Mouse (Mus musculus) intestine, embryonic 15.5 days (tissue): ENCODE results near the gene 2210408I21Rik. TPM values are rescaled to one million over a fixed set of nuclear protein-coding genes. Genes with fewer than 3 reads are reported as not detected.

Experiments used
- ATAC-seq: fragments of 200-750 bp; cut with Nextera tagmentation; 2 replicates; pipeline ENCODE4 v1.8.0; 2017; ENCODE audit warnings: moderate TSS enrichment, moderate library complexity
- H3K27ac ChIP-seq: fragments of 300-500 bp; sonication (generic); 2 replicates; pipeline ENCODE4 v1.5.1; 2015; ENCODE audit warnings: mild to moderate bottlenecking, inconsistent platforms
- H3K27me3 ChIP-seq: fragments of 300-500 bp; sonication (generic); replicated peaks from 2 replicates; pipeline ENCODE4 v1.6.1; 2015; ENCODE audit warnings: inconsistent platforms
- H3K36me3 ChIP-seq: fragments of 300-500 bp; sonication (generic); 2 replicates; pipeline ENCODE4 v1.6.1; 2015; ENCODE audit warnings: inconsistent platforms
- H3K4me1 ChIP-seq: fragments of 300-500 bp; sonication (generic); replicated peaks from 2 replicates; pipeline ENCODE4 v1.6.1; 2015; ENCODE audit warnings: inconsistent platforms
- H3K4me2 ChIP-seq: fragments of 300-500 bp; sonication (generic); replicated peaks from 2 replicates; pipeline ENCODE4 v1.6.1; 2015; ENCODE audit warnings: mild to moderate bottlenecking, inconsistent platforms
- H3K4me3 ChIP-seq: fragments of 300-500 bp; sonication (generic); replicated peaks from 2 replicates; pipeline ENCODE4 v1.5.1; 2015; ENCODE audit warnings: inconsistent platforms
- H3K9ac ChIP-seq: fragments of 300-500 bp; sonication (generic); 2 replicates; pipeline ENCODE4 v1.6.1; 2015; ENCODE audit warnings: inconsistent platforms
- H3K9me3 ChIP-seq: fragments of 300-500 bp; sonication (generic); 2 replicates; pipeline ENCODE4 v1.6.1; 2016; ENCODE audit warnings: inconsistent platforms
- WGBS: fragments of 180-500 bp; shearing (Covaris S2); methylation state at CpG from one replicate; pipeline ENCODE4 v1.1.7; 2015; 5-methylcytosine and 5-hydroxymethylcytosine counted together
- polyA plus RNA-seq: library from polyadenylated mRNA; unstranded; fragments of >200 nt; fragmentation: Nextera tagmentation; extraction: Ambion mirVana; gene quantifications from 2 replicates; pipeline ENCODE4 v1.2.1, GENCODE M21; 2015

The 2210408I21Rik gene
- polyA plus RNA-seq, 1 experiment from 2014 or later = 6.0 TPM

- Histone ChIP-seq H3K4me3 (no peak overlapping the region), H3K4me2 (no peak overlapping the region), H3K9me3 (no peaks in the 10 kb centered on the region), H3K4me1 (no peaks in the 10 kb centered on the region), H3K27me3 (no peaks in the 10 kb centered on the region), H3K27ac (no peak overlapping the region), H3K9ac (no peak overlapping the region), H3K36me3 (no peaks in the 10 kb centered on the region)
- no peak for ATAC-seq
- WGBS = 39% methylated on average over 3 of the region's 3 CpGs
Observed at GRCm38 (mm10) chr13:77548386-77548695, 413.0 kb downstream of the 2210408I21Rik start.

- Histone ChIP-seq H3K27ac (no peak overlapping the region), H3K27me3 (no peaks in the 10 kb centered on the region), H3K9ac (no peak overlapping the region), H3K36me3 (no peaks in the 10 kb centered on the region), H3K9me3 (no peaks in the 10 kb centered on the region), H3K4me3 (no peak overlapping the region), H3K4me2 (no peak overlapping the region), H3K4me1 (no peaks in the 10 kb centered on the region)
- 77% methylated on average over 4 of the region's 4 CpGs for WGBS
- ATAC-seq = no peak
Observed at GRCm38 (mm10) chr13:77548750-77549149, 413.4 kb downstream of the 2210408I21Rik start.

GRCm38 (mm10) chr13:77594011-77594410 is 458.7 kb downstream of the 2210408I21Rik start:
- no peak for ATAC-seq
- H3K27me3 ChIP-seq = no peaks in the 10 kb centered on the region
- H3K4me3 ChIP-seq = no peak overlapping the region
- no peaks in the 10 kb centered on the region for H3K9me3 ChIP-seq
- H3K4me1 ChIP-seq = no peaks in the 10 kb centered on the region
- H3K27ac ChIP-seq = no peak overlapping the region
- 49% methylated on average over 4 of the region's 4 CpGs for WGBS
- H3K36me3 ChIP-seq = no peaks in the 10 kb centered on the region
- no peak overlapping the region for H3K4me2 ChIP-seq
- no peak overlapping the region for H3K9ac ChIP-seq

DNA sequence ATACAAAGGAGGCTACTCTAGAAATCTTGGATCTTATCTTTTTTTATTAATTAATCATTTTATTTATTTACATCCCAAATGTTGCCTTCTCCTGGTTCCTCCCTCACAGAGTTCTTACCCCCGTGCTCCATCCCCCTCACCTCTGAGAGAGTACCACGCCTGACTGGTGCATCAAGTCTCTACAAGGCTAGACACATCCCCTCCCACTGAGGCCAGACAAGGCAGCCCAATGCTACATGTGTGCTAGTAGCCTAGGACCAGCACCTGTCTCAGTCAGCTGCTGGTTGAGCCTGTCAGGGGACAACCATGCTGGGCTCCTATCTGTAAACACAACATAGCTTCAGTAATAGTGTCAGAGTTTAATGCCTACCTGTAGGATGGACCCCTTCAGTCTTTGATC is 480.0 kb downstream of the 2210408I21Rik start:
- Histone ChIP-seq H3K4me3 (no peak overlapping the region), H3K9ac (no peak overlapping the region), H3K27ac (no peak overlapping the region), H3K4me2 (no peak overlapping the region), H3K4me1 (no peaks in the 10 kb centered on the region), H3K9me3 (no peaks in the 10 kb centered on the region), H3K27me3 (no peaks in the 10 kb centered on the region), H3K36me3 (no peaks in the 10 kb centered on the region)
- ATAC-seq = no peak
- 89% methylated on average over 2 of the region's 2 CpGs for WGBS

Other genes starting within 250 kb of the 2210408I21Rik start
- gene Slf1, start 67 bp upstream of the 2210408I21Rik start, polyA plus RNA-seq = 27.4 and 36.6 TPM in 2 replicates